Mouse (Mus musculus) liver, adult (tissue): ENCODE data around the gene Mlycd.

Experiments
- GATA4 ChIP-seq: IDR thresholded peaks from 2 replicates; pipeline ENCODE4 v1.6.1; 2014; ENCODE audit warnings: mild to moderate bottlenecking, low read length; ENCODE audit not compliant: insufficient replicate concordance

Mlycd gene

GRCm38 (mm10) chr8:119399255-119399654, 4.6 kb downstream of the Mlycd start:
- TF ChIP-seq GATA4 = no peak

- no peak for TF ChIP-seq GATA4
These were observed 5.5 kb downstream of the Mlycd start for GRCm38 (mm10) chr8:119400122-119400671.

- no peak for TF ChIP-seq GATA4
These were observed 6.2 kb downstream of the Mlycd start for GRCm38 (mm10) chr8:119400904-119401303.

GRCm38 (mm10) chr8:119403912-119404311, 9.2 kb downstream of the Mlycd start:
- TF ChIP-seq GATA4 = no peak

GRCm38 (mm10) chr8:119404648-119405047, 10.0 kb downstream of the Mlycd start:
- TF ChIP-seq GATA4 = no peak

GRCm38 (mm10) chr8:119408311-119408710, 13.6 kb downstream of the Mlycd start:
- TF ChIP-seq GATA4 = no peak

GRCm38 (mm10) chr8:119412037-119412734, 17.5 kb downstream of the Mlycd start:
- TF ChIP-seq GATA4 = no peak

- no peak for TF ChIP-seq GATA4
These were observed 18.2 kb downstream of the Mlycd start for GRCm38 (mm10) chr8:119412735-119413498.

GRCm38 (mm10) chr8:119413605-119414004, 18.9 kb downstream of the Mlycd start:
- no peak for TF ChIP-seq GATA4

- no peak for TF ChIP-seq GATA4
These were observed 25.6 kb downstream of the Mlycd start for GRCm38 (mm10) chr8:119420318-119420717.

- no peak for TF ChIP-seq GATA4
These were observed 27.0 kb downstream of the Mlycd start for GRCm38 (mm10) chr8:119421603-119422122.

GRCm38 (mm10) chr8:119422123-119422711, 27.5 kb downstream of the Mlycd start:
- no peak; the same call in 1 of the 2 replicates for TF ChIP-seq GATA4

GRCm38 (mm10) chr8:119423631-119424141, 29.0 kb downstream of the Mlycd start:
- no peak; the same call in 1 of the 2 replicates for TF ChIP-seq GATA4

- no peak for TF ChIP-seq GATA4
These were observed 29.6 kb downstream of the Mlycd start for GRCm38 (mm10) chr8:119424199-119424733.

- TF ChIP-seq GATA4 = no peak
These were observed 30.1 kb downstream of the Mlycd start for GRCm38 (mm10) chr8:119424740-119425139.

- peak; percentile 58; the same call in 1 of the 2 replicates for TF ChIP-seq GATA4
These were observed 30.9 kb downstream of the Mlycd start for GRCm38 (mm10) chr8:119425533-119425932.
